Mouse (Mus musculus) kidney, adult 2 months (tissue): ENCODE data around the gene Cdh5. TPM values are rescaled to one million over a fixed set of nuclear protein-coding genes. Genes with fewer than 3 reads are reported as not detected.

ENCODE experiments used
- DNase-seq: peaks from one replicate; pipeline ENCODE4 v3.0.0; 2021
- H3K27ac ChIP-seq: fragments of 200-500 bp; 2 replicates; pipeline ENCODE4 v1.5.1; 2012; ENCODE audit warnings: low read depth, low read length, control low read depth, inconsistent platforms; ENCODE audit not compliant: insufficient read depth
- H3K27me3 ChIP-seq: fragments of 200-500 bp; replicated peaks from 2 replicates; pipeline ENCODE4 v1.6.1; 2012; ENCODE audit warnings: mild to moderate bottlenecking, moderate library complexity, low read length, inconsistent platforms; ENCODE audit not compliant: control insufficient read depth, insufficient read depth
- H3K36me3 ChIP-seq: fragments of 200-500 bp; 2 replicates; pipeline ENCODE4 v1.6.1; 2012; ENCODE audit warnings: mild to moderate bottlenecking, moderate library complexity, low read length, inconsistent platforms; ENCODE audit not compliant: control insufficient read depth, insufficient read depth
- H3K4me1 ChIP-seq: fragments of 200-500 bp; 2 replicates; pipeline ENCODE4 v1.6.1; 2011; ENCODE audit warnings: low read length; ENCODE audit not compliant: control insufficient read depth, insufficient read depth
- H3K4me3 ChIP-seq: fragments of 200-500 bp; 2 replicates; pipeline ENCODE4 v1.5.1; 2011; ENCODE audit warnings: mild to moderate bottlenecking, low read depth, low read length, control low read depth; ENCODE audit not compliant: insufficient read depth
- CTCF ChIP-seq: fragments of 200-500 bp; conservative IDR thresholded peaks from 2 replicates; pipeline ENCODE4 v1.5.1; 2011; ENCODE audit warnings: low read depth, mild to moderate bottlenecking, control low read depth, low read length, moderate library complexity, mixed read lengths; ENCODE audit not compliant: insufficient read depth, insufficient read length
- POLR2A ChIP-seq: fragments of 200-500 bp; IDR thresholded peaks from one replicate; pipeline ENCODE4 v1.6.1; 2011; ENCODE audit warnings: low read depth, low read length, control low read depth
- WGBS: fragments of 180-500 bp; shearing (Covaris S2); methylation state at CpG from one replicate; pipeline ENCODE4 v1.1.7; 2018; 5-methylcytosine and 5-hydroxymethylcytosine counted together
- polyA plus RNA-seq: library from polyadenylated mRNA; depleted of rRNA; stranded (reverse); fragments of >200 nt; gene quantifications from 2 replicates; pipeline ENCODE4 v1.2.3, GENCODE M21; 2012

Gene Cdh5
- polyA plus RNA-seq, 1 experiment = 48.5 TPM

DNA sequence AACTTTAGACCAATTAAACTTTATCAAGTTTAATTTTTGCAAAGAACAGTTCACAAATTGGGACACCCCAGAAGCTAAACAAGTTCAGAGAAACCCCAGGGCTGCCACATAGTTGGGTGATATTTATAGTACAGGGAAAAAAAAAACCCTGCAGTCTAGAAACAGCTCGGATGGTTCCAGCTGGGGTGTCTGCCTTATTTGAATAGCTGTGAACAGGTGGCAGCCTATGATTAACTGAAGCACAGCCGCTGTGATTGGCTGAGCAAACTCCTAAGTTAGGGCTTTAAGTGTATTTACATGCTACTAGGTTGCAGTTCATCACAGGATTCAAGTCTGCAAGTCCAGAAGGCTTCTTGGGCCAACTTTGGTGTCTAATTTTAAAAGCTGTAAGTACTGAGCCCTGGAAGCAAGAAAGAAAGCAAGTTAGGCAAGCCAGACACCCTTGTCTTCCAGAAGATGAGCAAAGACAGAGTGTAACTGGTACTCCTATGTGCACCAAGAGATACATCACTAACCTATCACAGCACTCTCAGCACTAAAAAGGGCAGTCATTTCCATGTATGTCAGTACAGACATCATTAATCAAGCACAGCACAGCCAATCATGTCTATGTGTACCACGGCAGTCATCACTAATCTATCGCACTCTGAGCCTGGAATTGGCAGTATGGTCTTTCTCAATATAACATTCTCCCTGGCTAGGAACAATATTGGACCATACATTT, 25.9 kb downstream of the Cdh5 start:
- no peak for DNase-seq
- 69% methylated on average over 4 of the region's 4 CpGs for WGBS
- no peak overlapping the region for H3K27ac ChIP-seq
- no peaks in the 10 kb centered on the region for H3K36me3 ChIP-seq
- no peaks in the 10 kb centered on the region for H3K4me1 ChIP-seq
- H3K4me3 ChIP-seq = no peak overlapping the region
- TF ChIP-seq CTCF (no peak), POLR2A (no peak)
- no peaks in the 10 kb centered on the region for H3K27me3 ChIP-seq

DNA sequence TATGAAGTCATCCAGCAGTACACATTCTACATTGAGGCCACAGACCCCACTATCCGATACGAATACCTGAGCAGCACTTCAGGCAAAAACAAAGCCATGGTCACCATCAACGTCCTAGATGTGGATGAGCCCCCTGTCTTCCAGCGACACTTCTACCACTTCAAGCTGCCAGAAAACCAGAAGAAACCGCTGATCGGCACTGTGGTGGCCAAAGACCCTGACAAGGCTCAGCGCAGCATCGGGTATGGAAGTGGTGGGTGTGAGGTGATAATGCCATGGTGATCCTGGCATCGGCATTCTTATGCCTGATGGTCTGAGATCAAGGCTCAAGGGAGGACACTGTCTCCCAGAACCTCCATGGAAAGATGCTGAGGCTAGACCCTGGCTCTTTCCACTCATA, 29.5 kb downstream of the Cdh5 start:
- WGBS = 94% methylated on average over 9 of the region's 9 CpGs
- DNase-seq = no peak
- Histone ChIP-seq H3K36me3 (no peaks in the 10 kb centered on the region), H3K27me3 (no peaks in the 10 kb centered on the region), H3K4me1 (no peaks in the 10 kb centered on the region), H3K4me3 (no peak overlapping the region), H3K27ac (no peak overlapping the region)
- TF ChIP-seq CTCF = no peak
- TF ChIP-seq POLR2A = no peak

- Histone ChIP-seq H3K27me3 (no peaks in the 10 kb centered on the region), H3K4me3 (no peak overlapping the region), H3K4me1 (no peaks in the 10 kb centered on the region), H3K36me3 (no peaks in the 10 kb centered on the region), H3K27ac (no peak overlapping the region)
- TF ChIP-seq POLR2A (no peak), CTCF (no peak)
- no peak for DNase-seq
- WGBS = 65% methylated on average over 7 of the region's 7 CpGs
These were observed 30.1 kb downstream of the Cdh5 start for GRCm38 (mm10) chr8:104131414-104131975.

GRCm38 (mm10) chr8:104134521-104134920, 33.1 kb downstream of the Cdh5 start:
- no peaks in the 10 kb centered on the region for H3K4me1 ChIP-seq
- 91% methylated on average over 8 of the region's 8 CpGs for WGBS
- DNase-seq = no peak
- no peak overlapping the region for H3K27ac ChIP-seq
- no peak overlapping the region for H3K4me3 ChIP-seq
- H3K27me3 ChIP-seq = no peaks in the 10 kb centered on the region
- TF ChIP-seq CTCF (no peak), POLR2A (no peak)
- H3K36me3 ChIP-seq = no peaks in the 10 kb centered on the region

DNA sequence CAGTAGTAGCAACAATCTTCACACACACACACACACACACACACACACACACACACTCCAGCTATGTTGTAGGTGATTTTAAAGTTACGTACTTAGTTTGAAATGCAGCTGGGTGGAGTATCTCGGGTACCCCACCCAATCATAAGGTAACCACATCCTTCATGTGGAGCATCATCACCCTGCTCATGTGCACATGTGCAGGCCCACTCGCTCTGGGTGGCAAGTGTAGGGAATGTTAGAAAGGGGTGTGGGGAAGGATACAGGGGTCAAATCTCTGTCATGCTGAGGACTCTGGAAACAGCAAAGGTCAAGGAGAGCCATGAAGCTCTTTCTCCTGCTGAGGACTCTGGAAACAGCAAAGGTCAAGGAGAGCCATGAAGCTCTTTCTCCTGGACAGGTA, 34.9 kb downstream of the Cdh5 start:
- DNase-seq = no peak
- no peaks in the 10 kb centered on the region for H3K27me3 ChIP-seq
- WGBS = 90% methylated on average over 3 of the region's 3 CpGs
- no peak overlapping the region for H3K4me3 ChIP-seq
- no peak overlapping the region for H3K27ac ChIP-seq
- no peaks in the 10 kb centered on the region for H3K4me1 ChIP-seq
- TF ChIP-seq CTCF (no peak), POLR2A (no peak)
- no peaks in the 10 kb centered on the region for H3K36me3 ChIP-seq

GRCm38 (mm10) chr8:104137636-104138035, 36.2 kb downstream of the Cdh5 start:
- no peak for DNase-seq
- Histone ChIP-seq H3K4me3 (no peak overlapping the region), H3K4me1 (no peaks in the 10 kb centered on the region), H3K36me3 (no peaks in the 10 kb centered on the region), H3K27ac (no peak overlapping the region), H3K27me3 (no peaks in the 10 kb centered on the region)
- 83% methylated on average over 5 of the region's 5 CpGs for WGBS
- TF ChIP-seq POLR2A (no peak), CTCF (no peak)

GRCm38 (mm10) chr8:104140611-104141010, 39.2 kb downstream of the Cdh5 start:
- no peak for DNase-seq
- no peaks in the 10 kb centered on the region for H3K36me3 ChIP-seq
- TF ChIP-seq POLR2A (no peak), CTCF (no peak)
- WGBS = 82% methylated on average over 13 of the region's 13 CpGs
- no peak overlapping the region for H3K4me3 ChIP-seq
- no peaks in the 10 kb centered on the region for H3K27me3 ChIP-seq
- H3K4me1 ChIP-seq = no peaks in the 10 kb centered on the region
- H3K27ac ChIP-seq = no peak overlapping the region
